Mouse (Mus musculus): ENCODE data around the gene Pdgfc.

- no peak for TF ChIP-seq CTCF (IDR thresholded peaks at IDR 0.05; ENCODE audit: extremely low read depth, insufficient read depth, low read length)
- no peak for TF ChIP-seq POLR2A (IDR thresholded peaks at IDR 0.05; ENCODE audit: extremely low read depth, insufficient read depth, low read length)
Measured at GRCm38 (mm10) chr3:81022266-81022665, 13.9 kb upstream of the Pdgfc start.

All from cortical plate, adult 2 months (tissue).